Mouse (Mus musculus) lung, postnatal 14 days (tissue): ENCODE data around the gene Cend1.
A peak's percentile ranks its signal among the peaks of the same experiment; 100 is the strongest.

Experiments used
- DNase-seq: peaks from one replicate; pipeline ENCODE4 v3.0.0; 2021

The Cend1 gene

GRCm38 (mm10) chr7:141442199-141442598 is 12.9 kb upstream of the Cend1 start:
- DNase-seq: no peak

GRCm38 (mm10) chr7:141441460-141441859 is 12.2 kb upstream of the Cend1 start:
- DNase-seq: no peak

DNA sequence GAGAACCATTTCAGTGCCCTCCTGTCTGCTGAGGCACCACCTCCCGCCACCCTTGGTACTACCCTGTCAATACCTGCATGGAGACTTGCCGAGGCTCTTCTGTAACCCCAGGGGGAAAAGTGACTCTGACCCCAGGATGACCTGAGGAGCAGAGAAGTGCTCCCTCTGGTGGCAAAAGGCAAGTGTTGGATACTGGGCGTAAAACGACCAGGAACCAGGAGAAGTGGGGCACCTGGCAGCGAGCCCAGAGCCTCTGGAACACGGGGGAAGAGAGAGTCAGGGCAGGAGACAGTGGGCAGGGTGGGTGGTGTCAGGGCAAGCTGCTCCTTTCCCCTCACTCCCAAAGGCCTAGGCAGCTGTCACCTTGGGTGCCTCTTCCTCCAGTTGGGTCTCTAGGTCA is 11.3 kb upstream of the Cend1 start:
- DNase-seq: peak; percentile 78

- no peak for DNase-seq
These were observed 10.5 kb upstream of the Cend1 start for GRCm38 (mm10) chr7:141439811-141440210.

DNA sequence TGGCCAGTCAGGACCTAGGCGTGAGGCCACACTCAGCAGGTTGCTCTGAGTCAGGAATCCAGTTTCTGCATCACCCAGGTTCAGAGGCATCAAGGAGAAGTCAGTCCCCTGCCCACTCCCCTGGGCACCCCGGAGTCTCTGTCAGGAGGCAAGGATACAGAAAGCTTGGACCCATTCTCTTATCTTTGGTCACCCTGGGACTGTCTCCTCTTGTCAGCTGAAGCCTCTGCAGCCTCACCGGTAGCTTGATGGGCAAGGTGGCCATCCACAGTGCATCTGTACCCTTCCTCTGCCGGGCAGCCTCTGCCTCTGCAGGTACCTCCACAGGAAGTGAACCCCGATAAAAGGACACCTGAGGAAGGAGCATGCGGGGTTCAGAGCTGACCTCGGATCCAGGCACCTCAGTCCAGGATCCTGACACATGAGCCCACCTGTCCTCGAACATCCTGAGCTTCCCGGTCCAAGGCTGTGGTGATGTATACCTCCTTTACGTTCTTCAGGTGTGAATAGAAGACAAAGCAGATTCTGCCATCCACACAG is 9.9 kb upstream of the Cend1 start:
- DNase-seq: no peak

GRCm38 (mm10) chr7:141438201-141438968 is 9.1 kb upstream of the Cend1 start:
- no peak for DNase-seq

GRCm38 (mm10) chr7:141437178-141438120 is 8.2 kb upstream of the Cend1 start, which contains the start of gene Slc25a22:
Gene Slc25a22 (minus strand): TSS chr7:141437892.
- peak; percentile 81 for DNase-seq

DNA sequence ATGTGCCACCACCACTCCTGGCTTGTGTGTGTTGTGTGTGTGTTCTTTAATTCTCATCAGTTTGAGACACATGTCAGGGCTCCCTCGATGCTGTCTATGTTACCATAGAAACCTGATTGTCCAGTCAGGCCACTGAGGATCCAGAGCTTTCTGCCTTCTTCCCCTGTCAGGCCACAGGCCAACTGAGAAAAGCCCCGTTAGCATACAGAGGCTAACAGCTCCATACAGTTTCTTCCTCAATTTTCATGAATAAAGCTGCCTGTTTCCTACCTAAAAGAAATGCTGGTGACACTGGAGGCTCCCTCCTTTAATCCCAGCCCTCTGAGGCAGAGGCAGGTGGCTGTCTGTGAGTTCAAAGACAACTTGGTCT is 7.2 kb upstream of the Cend1 start:
- no peak for DNase-seq

- DNase-seq: no peak
These were observed 6.7 kb upstream of the Cend1 start for GRCm38 (mm10) chr7:141435856-141436522.

DNA sequence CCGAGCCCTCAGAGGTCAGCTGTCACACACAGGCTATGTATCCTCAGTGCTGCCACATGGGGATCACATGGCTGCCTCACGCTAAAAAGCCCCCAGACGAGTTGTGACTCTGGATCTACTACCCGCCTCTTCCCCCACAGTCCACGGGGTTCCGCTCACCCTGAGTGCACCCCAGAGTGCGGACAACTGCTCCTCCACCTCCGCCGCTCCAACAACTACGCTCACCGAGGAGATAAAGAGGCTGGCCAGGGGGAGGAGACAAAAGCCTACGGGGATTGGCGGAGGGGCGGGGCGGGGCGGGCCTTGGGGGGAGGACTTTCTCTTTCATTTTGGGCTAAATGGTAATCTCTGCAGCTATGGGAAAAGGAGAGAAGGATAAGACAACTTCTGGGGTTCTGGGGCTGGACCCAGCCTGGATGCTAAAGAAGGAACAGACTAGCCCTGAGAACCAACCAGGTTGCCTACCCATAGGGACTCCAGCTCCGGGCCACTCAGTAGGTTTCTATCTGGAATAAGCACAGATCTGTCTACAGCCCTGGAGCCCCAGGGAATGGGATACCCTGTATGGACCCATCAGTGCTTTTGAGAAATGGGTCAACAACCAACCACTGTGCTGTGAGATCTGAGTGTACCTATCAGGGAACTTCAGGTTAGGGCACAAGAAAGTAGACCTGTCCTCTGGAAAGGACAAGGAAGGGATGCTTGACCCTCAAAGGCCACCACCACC is 6.0 kb upstream of the Cend1 start:
- peak; percentile 64 for DNase-seq

DNA sequence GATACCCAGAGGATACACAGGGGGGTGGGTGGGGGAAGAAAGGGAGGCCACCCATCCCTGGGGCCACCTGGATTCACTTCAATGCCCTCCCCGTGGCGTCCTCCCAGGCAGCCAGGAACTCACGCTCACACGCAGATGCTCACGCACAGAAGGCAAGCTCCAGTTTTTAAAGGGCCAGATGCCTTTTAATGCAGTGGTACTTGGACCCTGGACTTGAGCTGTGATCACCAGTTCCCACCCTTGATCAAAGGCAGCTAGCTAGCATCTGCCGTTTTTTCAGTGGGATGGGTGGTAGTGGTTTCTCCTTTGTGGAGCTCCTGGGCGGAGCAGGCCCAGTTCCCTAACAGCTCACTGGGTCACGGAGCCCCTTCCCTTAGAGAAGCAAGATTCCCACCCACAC is 5.2 kb upstream of the Cend1 start:
- peak; percentile 25 for DNase-seq

- DNase-seq: no peak
These were observed 4.5 kb upstream of the Cend1 start for GRCm38 (mm10) chr7:141433517-141434400.

DNA sequence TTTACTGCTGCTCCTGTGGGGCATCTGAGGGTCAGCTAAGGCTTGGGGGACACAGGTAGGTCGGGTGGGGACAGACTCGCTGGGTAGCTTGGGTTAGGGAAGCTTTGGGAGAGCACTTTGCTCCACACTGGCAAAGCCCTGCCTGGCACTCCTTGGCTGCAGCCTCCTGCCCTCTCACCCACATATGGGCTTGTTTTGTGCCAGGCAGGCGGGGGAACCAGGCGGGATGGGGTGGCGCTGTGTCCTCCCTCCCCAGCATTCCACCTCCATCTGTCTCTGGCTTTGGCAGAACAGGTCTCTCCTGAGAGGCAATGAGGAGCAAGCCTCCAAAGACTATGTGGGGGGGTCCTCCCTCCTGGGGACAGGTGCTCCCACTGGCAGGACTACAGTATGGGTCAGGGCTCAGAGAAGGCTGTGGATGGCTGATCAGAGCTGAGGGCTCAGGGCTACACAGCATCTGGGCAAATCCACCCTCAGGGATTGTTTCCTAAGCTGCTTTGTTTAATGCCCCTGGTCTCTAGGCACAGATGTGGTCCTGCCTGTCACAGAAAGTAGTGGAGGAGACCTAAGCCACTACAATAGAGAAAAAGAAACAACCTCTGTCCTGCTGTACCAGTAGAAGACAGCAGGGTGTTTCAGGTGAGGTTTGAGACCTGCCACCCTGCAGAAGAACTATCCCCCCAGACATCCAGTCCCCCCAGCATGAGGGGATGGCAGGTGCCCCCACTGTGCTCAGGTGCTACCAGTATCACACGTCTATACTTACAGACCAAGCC is 3.6 kb upstream of the Cend1 start:
- DNase-seq: no peak

- no peak for DNase-seq
These were observed 2.9 kb upstream of the Cend1 start for GRCm38 (mm10) chr7:141432186-141432611.

- DNase-seq: no peak
These were observed 2.3 kb upstream of the Cend1 start for GRCm38 (mm10) chr7:141431434-141432185.

- DNase-seq: no peak
These were observed 1.4 kb upstream of the Cend1 start for GRCm38 (mm10) chr7:141430585-141431240.

DNA sequence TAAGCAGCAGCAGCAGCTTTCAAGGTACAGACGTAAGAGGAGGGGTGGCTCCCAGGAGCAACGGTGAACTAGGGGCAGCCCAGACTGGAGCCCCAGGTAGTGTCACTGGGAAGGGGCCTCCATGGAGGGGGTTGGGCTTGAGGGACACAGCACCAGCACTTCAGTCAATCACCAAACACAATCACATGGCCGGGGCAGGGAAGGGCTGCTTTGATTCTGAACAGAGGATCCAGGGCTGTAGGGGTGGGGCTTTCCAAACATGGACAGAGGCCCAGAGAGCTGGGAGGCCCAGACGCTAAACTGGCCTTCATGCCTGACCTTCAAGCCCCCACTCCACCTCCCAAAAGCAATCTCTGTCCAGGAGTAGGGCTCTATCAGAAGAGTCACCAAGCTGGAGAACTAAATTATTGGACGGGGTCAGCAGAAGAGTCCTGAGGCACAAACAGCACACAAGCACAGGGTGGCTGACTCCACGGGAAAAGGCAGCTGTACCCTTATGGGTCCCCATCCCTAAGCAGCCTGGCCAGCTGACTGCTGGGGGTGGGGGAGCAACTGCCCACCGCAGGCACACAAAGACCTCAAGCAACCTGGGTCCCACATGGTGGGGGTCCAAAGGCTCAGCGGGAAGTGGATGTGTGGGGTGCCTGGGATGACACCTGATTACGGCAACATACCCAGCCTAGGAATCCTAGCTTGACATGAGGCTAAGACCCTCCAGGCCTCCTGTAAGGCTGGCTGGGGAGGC is 721 bp upstream of the Cend1 start:
- no peak for DNase-seq

- no peak for DNase-seq
These were observed 590 bp downstream of the Cend1 start for GRCm38 (mm10) chr7:141428701-141429100.
